Mouse (Mus musculus) embryo, embryonic 10 days (tissue): ENCODE data around the gene Dock7.
A peak's percentile ranks its signal among the peaks of the same experiment; 100 is the strongest.

Experiments used
- DNase-seq: peaks from one replicate; pipeline ENCODE4 v3.0.0-alpha.2; 2015; ENCODE audit warnings: low spot score

Gene Dock7

GRCm38 (mm10) chr4:99121123-99121755 is 524 bp upstream of the Dock7 start:
- DNase-seq: no peak

GRCm38 (mm10) chr4:99119051-99119450 is 1.7 kb downstream of the Dock7 start:
- no peak for DNase-seq

- DNase-seq: no peak
Observed at GRCm38 (mm10) chr4:99115797-99116196, 4.9 kb downstream of the Dock7 start.

GRCm38 (mm10) chr4:99111670-99112069 is 9.0 kb downstream of the Dock7 start:
- no peak for DNase-seq

- DNase-seq: no peak
Observed at GRCm38 (mm10) chr4:99108817-99109216, 11.9 kb downstream of the Dock7 start.

GRCm38 (mm10) chr4:99102846-99103245 is 17.9 kb downstream of the Dock7 start:
- DNase-seq: no peak

GRCm38 (mm10) chr4:99100724-99101123 is 20.0 kb downstream of the Dock7 start:
- DNase-seq: no peak

- no peak for DNase-seq
Observed at GRCm38 (mm10) chr4:99091777-99092176, 28.9 kb downstream of the Dock7 start.

- DNase-seq: no peak
Observed at GRCm38 (mm10) chr4:99091151-99091701, 29.5 kb downstream of the Dock7 start.

- no peak for DNase-seq
Observed at GRCm38 (mm10) chr4:99087760-99088485, 32.8 kb downstream of the Dock7 start.

GRCm38 (mm10) chr4:99083862-99084261 is 36.9 kb downstream of the Dock7 start:
- DNase-seq: no peak

GRCm38 (mm10) chr4:99081169-99081568 is 39.5 kb downstream of the Dock7 start:
- no peak for DNase-seq

- DNase-seq: no peak
Observed at GRCm38 (mm10) chr4:99078005-99078404, 42.7 kb downstream of the Dock7 start.

GRCm38 (mm10) chr4:99068806-99069205 is 51.9 kb downstream of the Dock7 start:
- DNase-seq: no peak

- DNase-seq: peak; percentile 58
Observed at GRCm38 (mm10) chr4:99064524-99064923, 56.2 kb downstream of the Dock7 start.

- DNase-seq: no peak
Observed at GRCm38 (mm10) chr4:99048581-99048980, 72.1 kb downstream of the Dock7 start.

- DNase-seq: no peak
Observed at GRCm38 (mm10) chr4:99046471-99046870, 74.2 kb downstream of the Dock7 start.

- no peak for DNase-seq
Observed at GRCm38 (mm10) chr4:99044854-99045253, 75.9 kb downstream of the Dock7 start.

- no peak for DNase-seq
Observed at GRCm38 (mm10) chr4:99032921-99033320, 87.8 kb downstream of the Dock7 start.

- no peak for DNase-seq
Observed at GRCm38 (mm10) chr4:99030686-99031085, 90.0 kb downstream of the Dock7 start, which contains the start of gene Angptl3. Angptl3 (plus strand) TSS chr4:99030954.

- no peak for DNase-seq
Observed at GRCm38 (mm10) chr4:99028377-99028776, 92.3 kb downstream of the Dock7 start.

GRCm38 (mm10) chr4:99022221-99022620 is 98.5 kb downstream of the Dock7 start:
- DNase-seq: no peak

- DNase-seq: no peak
Observed at GRCm38 (mm10) chr4:99011039-99011438, 109.7 kb downstream of the Dock7 start.
